Mouse (Mus musculus): ENCODE measurements at regions not wholly inside any gene's neighbourhood (a gene's known extent, or its start where the extent isn't known, plus 50 kb on each side); places are given as distances from the start of the nearest gene placed in this dataset.
"Not testable (repeated sequence)": the region's sequence is repeated elsewhere in the genome, so short reads cannot be mapped to it uniquely, and the experiment has no call there.

DNA sequence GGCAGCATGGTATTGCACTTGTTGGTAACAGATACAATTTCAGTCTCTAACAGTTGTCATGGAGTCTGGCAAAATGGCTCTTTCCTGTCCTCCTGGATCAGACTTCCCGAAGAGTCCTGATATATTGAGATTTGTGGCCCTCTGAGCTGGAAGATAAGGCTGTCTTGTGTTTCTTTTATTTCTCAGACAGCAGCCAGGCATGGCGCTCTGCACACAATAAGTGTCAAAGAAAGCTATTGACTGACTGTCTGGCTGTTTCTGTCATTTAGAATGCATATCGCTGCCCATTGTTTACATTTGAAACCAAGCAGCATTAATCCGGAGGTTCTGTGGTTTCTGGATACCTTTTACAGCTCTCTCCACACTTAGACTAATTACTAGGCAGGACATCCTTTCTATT lies 402.8 kb downstream of the Rprm start:
- Histone ChIP-seq H3K4me3 (no peak overlapping the region), H3K27ac (replicated peaks) (no peak overlapping the region), H3K36me3 (replicated peaks) (no peaks in the 10 kb centered on the region), H3K9me3 (no peaks in the 10 kb centered on the region), H3K4me1 (no peaks in the 10 kb centered on the region), H3K27me3 (replicated peaks; ENCODE audit: low read depth, poor library complexity, severe bottlenecking) (no peaks in the 10 kb centered on the region)
- WGBS: 56% methylated on average over 4 of the region's 4 CpGs
- DNase-seq (ENCODE audit: low spot score): no peak

DNA sequence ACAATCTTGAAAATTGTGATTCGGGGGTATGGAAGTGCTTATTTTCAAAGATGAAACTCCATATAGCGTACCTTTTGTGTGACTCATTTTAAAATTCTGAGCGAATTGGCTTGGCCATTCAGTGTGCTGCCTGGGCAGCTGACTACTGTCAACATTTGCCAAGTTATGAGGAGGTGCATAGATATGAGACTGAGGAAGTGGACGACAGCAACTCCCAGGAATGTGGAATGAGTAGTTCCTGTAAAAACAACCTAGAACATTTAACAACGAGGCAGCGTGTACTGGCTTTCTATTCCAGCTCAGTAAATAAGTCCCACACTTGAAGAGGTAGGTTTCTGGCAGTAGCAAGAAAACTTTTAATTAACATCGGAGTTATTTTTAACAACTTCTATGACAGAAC lies 398.1 kb downstream of the Rprm start:
- Histone ChIP-seq H3K9me3 (no peaks in the 10 kb centered on the region), H3K27ac (replicated peaks) (no peak overlapping the region), H3K36me3 (replicated peaks) (no peaks in the 10 kb centered on the region), H3K4me1 (no peaks in the 10 kb centered on the region), H3K27me3 (replicated peaks; ENCODE audit: low read depth, poor library complexity, severe bottlenecking) (no peaks in the 10 kb centered on the region), H3K4me3 (no peak overlapping the region)
- DNase-seq (ENCODE audit: low spot score): no peak
- 84% methylated on average over 7 of the region's 7 CpGs for WGBS

DNA sequence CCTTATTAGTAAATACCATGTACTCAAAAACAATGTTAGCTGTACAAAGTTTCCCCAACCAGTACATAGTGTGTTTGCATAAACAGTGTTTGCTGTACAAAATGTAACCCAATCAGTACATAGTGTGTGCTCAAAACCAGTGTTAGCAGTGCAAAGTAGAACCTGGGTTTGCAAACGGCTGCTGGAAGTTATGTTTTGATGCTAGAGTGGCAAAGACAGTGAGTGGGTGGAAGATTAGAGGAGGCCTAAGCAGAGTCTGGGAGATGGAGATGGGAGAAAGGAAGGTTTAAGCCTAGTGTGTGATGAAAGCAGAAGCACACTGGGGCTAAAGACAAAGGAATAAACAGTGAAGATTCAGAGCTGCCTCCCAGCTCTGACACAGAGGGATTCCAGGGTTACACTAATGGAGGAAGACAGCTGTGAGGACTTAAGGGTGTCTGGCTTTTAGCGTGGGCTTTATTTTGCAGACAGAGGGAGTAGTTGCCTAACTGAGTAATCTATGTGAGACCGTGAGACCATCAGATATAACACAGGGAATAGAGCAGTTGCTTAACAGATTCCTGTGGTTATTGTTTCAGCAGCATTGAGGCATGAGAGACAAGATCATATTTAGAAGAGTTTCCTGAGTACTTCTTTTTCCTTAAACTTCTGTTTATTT lies 396.0 kb downstream of the Rprm start:
- no peak for DNase-seq (ENCODE audit: low spot score)
- Histone ChIP-seq H3K27me3 (replicated peaks; ENCODE audit: low read depth, poor library complexity, severe bottlenecking) (no peaks in the 10 kb centered on the region), H3K9me3 (no peaks in the 10 kb centered on the region), H3K27ac (replicated peaks) (no peak overlapping the region), H3K4me1 (no peaks in the 10 kb centered on the region), H3K4me3 (no peak overlapping the region), H3K36me3 (replicated peaks) (no peaks in the 10 kb centered on the region)
- 41% methylated on average over 3 of the region's 3 CpGs for WGBS

DNA sequence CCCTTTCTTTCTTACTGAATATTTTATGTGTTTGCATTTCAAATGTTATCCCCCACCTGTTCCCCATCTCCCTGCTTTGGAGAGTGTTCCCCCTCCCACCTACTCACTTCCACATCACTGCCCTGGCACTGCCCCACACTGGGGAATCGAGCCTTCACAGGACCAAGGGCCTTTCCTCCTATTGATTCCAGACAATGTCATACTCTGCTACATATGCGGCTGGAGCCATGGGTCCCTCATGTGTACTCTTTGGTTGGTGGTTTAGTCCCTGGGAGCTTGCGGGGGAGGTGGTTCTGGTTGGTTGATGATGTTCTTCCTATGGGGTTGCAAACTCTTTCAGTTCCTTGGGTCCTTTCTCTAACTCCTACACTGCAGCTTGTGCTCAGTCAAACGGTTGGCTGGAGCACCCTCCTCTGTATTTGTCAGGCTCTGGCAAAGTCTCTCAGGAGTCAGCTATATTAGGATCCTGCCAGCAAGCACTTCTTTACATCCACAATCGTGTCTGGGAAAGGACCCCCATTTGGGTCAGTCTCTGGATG lies 393.7 kb downstream of the Rprm start:
- DNase-seq (ENCODE audit: low spot score): no peak
- H3K9me3 ChIP-seq: no peaks in the 10 kb centered on the region
- H3K27ac ChIP-seq (replicated peaks): no peak overlapping the region
- no peak overlapping the region for H3K4me3 ChIP-seq
- H3K36me3 ChIP-seq (replicated peaks): no peaks in the 10 kb centered on the region
- WGBS: 78% methylated on average over 5 of the region's 5 CpGs
- no peaks in the 10 kb centered on the region for H3K4me1 ChIP-seq
- H3K27me3 ChIP-seq (replicated peaks; ENCODE audit: low read depth, poor library complexity, severe bottlenecking): no peaks in the 10 kb centered on the region

DNA sequence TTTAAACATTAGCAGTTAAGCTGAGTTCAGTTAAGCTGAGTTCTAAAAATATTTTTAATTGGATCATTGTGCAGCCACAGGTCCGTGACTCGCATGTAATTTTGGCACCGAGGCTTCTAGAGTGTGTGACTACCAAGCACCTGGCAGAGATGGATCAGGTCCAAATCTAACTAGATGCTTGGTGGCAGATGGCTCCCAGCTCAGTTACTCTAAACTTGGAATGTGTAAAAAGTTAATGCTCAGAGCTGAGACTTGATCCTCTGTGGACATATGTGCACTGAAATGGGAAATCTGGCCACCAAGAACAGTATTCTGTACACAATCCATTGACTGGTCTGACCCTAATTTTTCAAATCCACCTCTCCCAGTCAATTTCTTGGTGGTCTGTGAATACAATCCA lies 374.1 kb downstream of the Rprm start:
- Histone ChIP-seq H3K36me3 (replicated peaks) (no peaks in the 10 kb centered on the region), H3K27ac (replicated peaks) (no peak overlapping the region), H3K4me1 (no peaks in the 10 kb centered on the region), H3K9me3 (no peaks in the 10 kb centered on the region), H3K4me3 (no peak overlapping the region), H3K27me3 (replicated peaks; ENCODE audit: low read depth, poor library complexity, severe bottlenecking) (no peaks in the 10 kb centered on the region)
- WGBS: 86% methylated on average over 3 of the region's 3 CpGs
- DNase-seq (ENCODE audit: low spot score): no peak

DNA sequence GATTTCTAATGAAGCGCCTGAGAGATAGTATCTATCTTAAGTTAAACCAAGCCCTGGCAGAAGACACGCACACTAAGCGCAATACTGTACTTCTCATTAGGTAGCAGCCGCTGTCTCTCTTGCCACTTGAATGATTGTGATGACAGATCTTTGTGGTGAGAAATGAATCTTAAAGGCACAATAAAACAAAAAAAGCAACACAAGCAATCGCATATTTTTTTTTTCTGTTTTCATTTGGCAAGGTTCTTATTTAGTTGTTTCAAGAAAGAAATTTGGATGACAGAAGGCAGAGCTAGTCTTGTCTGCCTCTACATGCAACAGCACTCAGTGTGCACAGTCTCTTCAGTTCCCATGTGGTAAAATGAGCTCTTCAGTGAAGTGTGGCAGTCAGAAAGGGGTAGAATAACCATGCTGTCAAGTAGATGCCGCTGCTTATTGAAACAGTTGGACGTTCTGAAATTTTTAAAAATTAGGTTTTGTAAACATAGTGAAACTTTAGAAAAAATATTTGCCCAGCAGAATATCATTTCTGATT lies 372.2 kb downstream of the Rprm start:
- 89% methylated on average over 7 of the region's 7 CpGs for WGBS

DNA sequence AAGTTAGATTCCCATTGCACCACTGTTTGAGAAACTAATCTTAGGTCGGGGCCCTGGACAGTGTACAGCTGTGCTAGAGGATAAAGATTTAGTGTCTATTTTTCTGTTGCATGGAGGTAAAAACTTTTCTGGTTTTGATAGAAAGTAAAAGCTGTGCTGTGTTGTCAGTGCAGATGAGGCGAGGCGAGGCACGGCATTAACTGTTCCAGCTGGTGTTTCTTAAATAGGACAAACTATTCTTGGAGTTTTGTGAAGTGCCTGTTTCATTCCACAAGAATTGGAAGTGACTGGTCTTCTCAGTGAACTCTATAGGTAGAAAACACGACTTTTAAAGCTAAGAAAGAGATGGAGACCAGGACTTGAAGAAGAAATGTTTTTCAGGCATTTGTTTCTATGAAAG lies 370.3 kb downstream of the Rprm start:
- no peak overlapping the region for H3K27ac ChIP-seq (replicated peaks)
- H3K4me1 ChIP-seq: no peaks in the 10 kb centered on the region
- no peaks in the 10 kb centered on the region for H3K27me3 ChIP-seq (replicated peaks; ENCODE audit: low read depth, poor library complexity, severe bottlenecking)
- no peaks in the 10 kb centered on the region for H3K9me3 ChIP-seq
- no peaks in the 10 kb centered on the region for H3K36me3 ChIP-seq (replicated peaks)
- no peak for DNase-seq (ENCODE audit: low spot score)
- no peak overlapping the region for H3K4me3 ChIP-seq
- WGBS: 67% methylated on average over 5 of the region's 5 CpGs

More for the DNA sequence above, 372.2 kb downstream of the Rprm start:
- Histone ChIP-seq H3K36me3 (replicated peaks) (no peaks in the 10 kb centered on the region), H3K27ac (replicated peaks) (no peak overlapping the region), H3K27me3 (replicated peaks; ENCODE audit: low read depth, poor library complexity, severe bottlenecking) (no peaks in the 10 kb centered on the region), H3K4me1 (no peaks in the 10 kb centered on the region), H3K9me3 (no peaks in the 10 kb centered on the region), H3K4me3 (no peak overlapping the region)
- no peak for DNase-seq (ENCODE audit: low spot score)

DNA sequence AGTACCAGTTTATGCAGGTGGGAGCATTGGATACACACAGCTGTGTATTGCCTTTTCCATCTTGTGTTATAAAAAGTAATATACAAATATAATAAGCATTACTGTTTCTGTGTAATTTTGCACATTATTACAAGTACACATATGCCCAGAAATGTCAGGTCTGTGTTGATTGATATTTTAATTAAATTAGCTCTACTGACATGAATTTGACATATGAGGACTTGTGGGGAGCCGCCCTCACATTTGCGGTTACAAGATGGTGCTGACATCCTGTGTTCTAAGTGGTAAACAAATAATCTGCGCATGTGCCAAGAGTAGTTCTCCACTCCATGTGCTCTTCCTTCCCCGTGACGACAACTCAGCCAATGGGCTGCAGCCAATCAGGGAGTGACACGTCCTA lies 362.1 kb downstream of the Rprm start:
- WGBS: 94% methylated on average over 6 of the region's 6 CpGs
- no peaks in the 10 kb centered on the region for H3K4me1 ChIP-seq
- no peak overlapping the region for H3K27ac ChIP-seq (replicated peaks)
- no peaks in the 10 kb centered on the region for H3K27me3 ChIP-seq (replicated peaks; ENCODE audit: low read depth, poor library complexity, severe bottlenecking)
- no peak overlapping the region for H3K4me3 ChIP-seq
- no peaks in the 10 kb centered on the region for H3K9me3 ChIP-seq
- no peaks in the 10 kb centered on the region for H3K36me3 ChIP-seq (replicated peaks)
- DNase-seq (ENCODE audit: low spot score): no peak

DNA sequence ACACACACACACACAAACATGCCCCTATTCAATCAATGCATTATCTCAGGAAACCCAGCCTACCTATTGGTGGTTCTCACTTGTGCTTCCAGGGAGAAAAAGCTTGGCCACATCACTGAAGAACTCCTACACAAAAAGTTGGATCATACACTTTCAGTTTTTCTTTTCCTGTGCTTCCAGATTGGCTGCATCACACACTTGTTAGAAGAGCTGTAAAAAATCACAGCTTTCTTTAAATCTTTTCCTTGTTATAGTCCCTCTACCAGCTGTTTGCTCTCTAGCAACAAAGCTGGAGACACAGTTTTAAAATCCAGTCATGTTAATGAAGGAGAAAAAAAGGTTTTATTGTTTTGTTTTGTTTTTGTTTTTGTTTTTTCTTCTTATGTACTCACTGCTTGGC lies 356.7 kb downstream of the Rprm start:
- no peaks in the 10 kb centered on the region for H3K4me1 ChIP-seq
- H3K27ac ChIP-seq (replicated peaks): no peak overlapping the region
- DNase-seq (ENCODE audit: low spot score): no peak

DNA sequence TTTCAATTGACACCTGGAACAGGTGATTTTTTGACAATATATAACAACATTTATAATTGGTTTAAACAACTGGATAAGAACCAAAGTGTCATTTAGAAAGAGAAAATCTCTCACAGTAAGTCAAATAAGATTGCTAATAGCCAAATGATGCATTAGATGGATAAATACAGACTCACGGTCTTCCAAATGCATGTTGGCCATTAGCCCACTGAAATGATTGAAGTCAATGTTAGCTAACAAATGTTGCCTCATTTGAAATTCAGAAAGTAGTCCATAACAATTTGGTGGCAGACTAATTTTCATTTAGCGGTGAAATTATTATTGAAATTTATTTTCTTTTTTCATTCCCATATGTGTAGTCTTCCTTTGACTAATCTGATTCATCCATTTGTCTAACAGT lies 354.9 kb downstream of the Rprm start:
- DNase-seq (ENCODE audit: low spot score): no peak
- Histone ChIP-seq H3K4me1 (no peaks in the 10 kb centered on the region), H3K9me3 (no peaks in the 10 kb centered on the region), H3K36me3 (replicated peaks) (no peaks in the 10 kb centered on the region), H3K27me3 (replicated peaks; ENCODE audit: low read depth, poor library complexity, severe bottlenecking) (no peaks in the 10 kb centered on the region), H3K27ac (replicated peaks) (no peak overlapping the region), H3K4me3 (no peak overlapping the region)
- 96% methylated on average over 2 of the region's 2 CpGs for WGBS

More for the DNA sequence above, 356.7 kb downstream of the Rprm start:
- Histone ChIP-seq H3K9me3 (no peaks in the 10 kb centered on the region), H3K4me3 (no peak overlapping the region), H3K36me3 (replicated peaks) (no peaks in the 10 kb centered on the region), H3K27me3 (replicated peaks; ENCODE audit: low read depth, poor library complexity, severe bottlenecking) (no peaks in the 10 kb centered on the region)

DNA sequence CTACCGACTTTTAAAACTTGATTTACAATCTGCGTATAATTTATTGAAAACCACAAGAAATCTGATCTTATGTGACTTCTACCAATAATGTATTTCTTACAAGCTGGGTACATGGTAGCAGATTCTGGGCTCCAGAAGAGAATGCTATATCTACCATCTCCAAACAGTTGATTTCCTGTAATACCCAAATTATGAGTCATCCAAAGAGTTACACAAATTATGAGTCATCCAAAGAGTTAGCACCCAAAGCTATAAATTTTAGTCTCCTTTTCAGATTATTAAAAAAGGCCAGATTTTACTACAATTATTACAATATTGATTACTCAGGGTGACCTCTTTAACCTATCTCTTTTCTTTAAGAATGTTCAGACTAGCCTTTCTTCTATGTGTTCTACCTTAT lies 321.9 kb downstream of the Rprm start:
- H3K4me1 ChIP-seq: no peaks in the 10 kb centered on the region
- no peaks in the 10 kb centered on the region for H3K9me3 ChIP-seq
- DNase-seq (ENCODE audit: low spot score): no peak
- no peaks in the 10 kb centered on the region for H3K36me3 ChIP-seq (replicated peaks)
- no peak overlapping the region for H3K4me3 ChIP-seq
- 93% methylated on average over 2 of the region's 2 CpGs for WGBS
- no peaks in the 10 kb centered on the region for H3K27me3 ChIP-seq (replicated peaks; ENCODE audit: low read depth, poor library complexity, severe bottlenecking)
- H3K27ac ChIP-seq (replicated peaks): no peak overlapping the region

DNA sequence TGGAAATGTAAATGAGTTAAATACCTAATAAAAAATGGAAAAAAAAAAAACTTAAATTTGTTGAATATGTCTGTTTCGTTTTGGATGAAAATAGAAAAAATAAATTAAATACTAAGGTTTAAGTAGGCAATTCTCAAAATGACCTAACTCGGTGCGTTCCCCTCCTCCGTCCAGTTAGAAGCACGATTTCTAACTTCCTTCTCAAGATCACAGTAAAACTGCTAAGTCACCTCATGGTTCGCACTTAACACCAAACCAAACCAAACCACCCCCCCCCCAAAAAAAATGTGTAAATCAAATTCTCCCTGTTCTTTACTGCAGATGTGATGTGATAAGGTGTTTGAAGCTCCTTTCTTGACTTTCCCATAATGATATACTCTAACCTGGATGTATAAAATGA lies 303.3 kb downstream of the Rprm start:
- H3K27me3 ChIP-seq (replicated peaks; ENCODE audit: low read depth, poor library complexity, severe bottlenecking); H3K4me3 ChIP-seq; H3K4me1 ChIP-seq; DNase-seq (ENCODE audit: low spot score); H3K9me3 ChIP-seq; H3K27ac ChIP-seq (replicated peaks); H3K36me3 ChIP-seq (replicated peaks): not testable (repeated sequence)
- 93% methylated on average over 5 of the region's 6 CpGs for WGBS

DNA sequence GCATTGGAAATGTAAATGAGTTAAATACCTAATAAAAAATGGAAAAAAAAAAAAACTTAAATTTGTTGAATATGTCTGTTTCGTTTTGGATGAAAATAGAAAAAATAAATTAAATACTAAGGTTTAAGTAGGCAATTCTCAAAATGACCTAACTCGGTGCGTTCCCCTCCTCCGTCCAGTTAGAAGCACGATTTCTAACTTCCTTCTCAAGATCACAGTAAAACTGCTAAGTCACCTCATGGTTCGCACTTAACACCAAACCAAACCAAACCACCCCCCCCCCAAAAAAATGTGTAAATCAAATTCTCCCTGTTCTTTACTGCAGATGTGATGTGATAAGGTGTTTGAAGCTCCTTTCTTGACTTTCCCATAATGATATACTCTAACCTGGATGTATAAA lies 296.8 kb downstream of the Rprm start:
- H3K4me1 ChIP-seq, H3K4me3 ChIP-seq: not testable (repeated sequence)
- WGBS: 93% methylated on average over 3 of the region's 6 CpGs

More for the DNA sequence above, 296.8 kb downstream of the Rprm start:
- not testable (repeated sequence) for H3K27ac ChIP-seq (replicated peaks); H3K9me3 ChIP-seq; H3K27me3 ChIP-seq (replicated peaks; ENCODE audit: low read depth, poor library complexity, severe bottlenecking); H3K36me3 ChIP-seq (replicated peaks); DNase-seq (ENCODE audit: low spot score)
